Mouse (Mus musculus): ENCODE measurements around the gene Hoxd1. TPM values are rescaled to one million over a fixed set of nuclear protein-coding genes. Genes with fewer than 3 reads are reported as not detected.

Gene Hoxd1
- total and polyA plus RNA-seq, 2 experiments = not detected

DNA sequence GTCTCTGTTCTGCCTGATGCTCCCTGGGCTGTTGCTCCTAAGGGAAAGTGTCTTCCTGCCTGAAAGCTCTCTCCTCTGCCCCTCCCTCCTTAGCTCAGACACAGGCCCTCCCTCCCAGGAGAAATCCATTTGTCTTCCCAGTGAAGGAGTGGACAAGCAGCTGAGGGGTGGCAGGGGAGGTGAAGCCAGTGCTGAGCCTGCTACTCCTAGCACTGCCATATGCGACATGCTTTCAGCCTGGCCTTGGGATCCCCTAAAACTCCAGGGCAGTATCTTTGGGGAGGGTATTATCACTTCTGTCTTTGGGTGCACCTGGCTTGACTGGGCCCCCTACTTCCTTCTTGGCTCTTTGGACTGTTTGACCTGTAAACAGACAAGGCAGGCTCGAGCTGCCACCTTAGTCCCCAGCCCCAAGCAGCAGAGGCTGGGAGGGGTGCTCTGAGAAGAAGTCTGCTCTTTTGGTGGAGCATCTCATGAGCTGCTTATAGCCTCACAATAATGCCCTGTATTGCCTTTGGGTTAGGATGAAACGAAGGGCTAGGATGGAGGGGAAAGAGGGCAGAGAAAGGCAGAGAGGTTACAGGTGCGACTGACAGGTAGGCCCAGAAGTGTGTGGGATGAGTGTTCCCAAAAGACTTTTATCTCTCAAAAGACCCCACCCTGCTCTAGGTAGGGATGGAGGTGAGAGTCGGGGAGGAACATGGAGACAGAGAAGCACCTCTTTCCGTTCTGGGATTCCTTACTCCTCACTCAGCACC, 17.1 kb upstream of the Hoxd1 start:
- no peaks in the 10 kb centered on the region for H3K79me2 ChIP-seq (ENCODE audit: control insufficient read depth, insufficient read depth, low read length)
- H3K27ac ChIP-seq (replicated peaks; ENCODE audit: insufficient read depth, low read depth, low read length) = no peak overlapping the region
- H3K27me3 ChIP-seq (ENCODE audit: control insufficient read depth, insufficient read depth, low read length) = peaks cover 34% of the 10 kb centered on the region
- 5% methylated on average over 6 of the region's 6 CpGs for WGBS
- H3K9ac ChIP-seq (ENCODE audit: low read depth, low read length) = no peak overlapping the region
- no peaks in the 10 kb centered on the region for H3K4me1 ChIP-seq (ENCODE audit: control insufficient read depth, insufficient read depth, low read length)
- DNase-seq (ENCODE audit: extremely low read depth, low read depth, low spot score) = no peak
- no peaks in the 10 kb centered on the region for H3K36me3 ChIP-seq (ENCODE audit: control insufficient read depth, insufficient read depth, low read length)
- TF ChIP-seq CTCF (IDR thresholded peaks at IDR 0.05; ENCODE audit: low read depth, low read length) (no peak), POLR2A (IDR thresholded peaks at IDR 0.05; ENCODE audit: extremely low read depth, insufficient read depth, low read length) (no peak)
- no peak overlapping the region for H3K4me3 ChIP-seq (ENCODE audit: insufficient read depth, low read depth, low read length)

DNA sequence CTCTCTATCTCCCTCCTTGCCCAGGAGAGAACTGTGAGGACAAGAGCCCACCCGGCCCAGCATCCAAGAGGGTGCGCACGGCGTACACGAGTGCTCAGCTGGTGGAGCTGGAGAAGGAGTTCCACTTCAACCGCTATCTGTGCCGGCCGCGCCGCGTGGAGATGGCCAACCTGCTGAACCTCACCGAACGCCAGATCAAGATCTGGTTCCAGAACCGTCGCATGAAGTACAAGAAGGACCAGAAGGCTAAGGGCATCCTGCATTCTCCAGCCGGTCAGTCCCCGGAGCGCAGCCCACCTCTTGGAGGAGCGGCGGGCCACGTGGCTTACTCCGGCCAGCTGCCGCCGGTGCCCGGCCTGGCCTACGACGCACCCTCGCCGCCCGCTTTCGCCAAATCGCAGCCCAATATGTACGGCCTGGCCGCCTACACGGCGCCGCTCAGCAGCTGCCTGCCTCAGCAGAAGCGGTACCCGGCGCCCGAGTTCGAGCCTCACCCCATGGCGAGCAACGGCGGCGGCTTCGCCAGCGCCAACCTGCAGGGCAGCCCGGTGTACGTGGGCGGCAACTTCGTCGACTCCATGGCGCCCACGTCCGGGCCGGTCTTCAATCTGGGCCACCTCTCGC, 16.4 kb upstream of the Hoxd1 start:
- no peaks in the 10 kb centered on the region for H3K79me2 ChIP-seq (ENCODE audit: control insufficient read depth, insufficient read depth, low read length)
- H3K27ac ChIP-seq (replicated peaks; ENCODE audit: insufficient read depth, low read depth, low read length) = no peak overlapping the region
- 5% methylated on average over 58 of the region's 58 CpGs for WGBS
- H3K4me3 ChIP-seq (ENCODE audit: insufficient read depth, low read depth, low read length) = no peak overlapping the region
- H3K36me3 ChIP-seq (ENCODE audit: control insufficient read depth, insufficient read depth, low read length) = no peaks in the 10 kb centered on the region
- no peak overlapping the region for H3K9ac ChIP-seq (ENCODE audit: low read depth, low read length)
- no peaks in the 10 kb centered on the region for H3K4me1 ChIP-seq (ENCODE audit: control insufficient read depth, insufficient read depth, low read length)
- TF ChIP-seq CTCF (IDR thresholded peaks at IDR 0.05; ENCODE audit: low read depth, low read length) (no peak), POLR2A (IDR thresholded peaks at IDR 0.05; ENCODE audit: extremely low read depth, insufficient read depth, low read length) (no peak)
- no peak for DNase-seq (ENCODE audit: extremely low read depth, low read depth, low spot score)
- H3K27me3 ChIP-seq (ENCODE audit: control insufficient read depth, insufficient read depth, low read length) = peaks cover 34% of the 10 kb centered on the region

DNA sequence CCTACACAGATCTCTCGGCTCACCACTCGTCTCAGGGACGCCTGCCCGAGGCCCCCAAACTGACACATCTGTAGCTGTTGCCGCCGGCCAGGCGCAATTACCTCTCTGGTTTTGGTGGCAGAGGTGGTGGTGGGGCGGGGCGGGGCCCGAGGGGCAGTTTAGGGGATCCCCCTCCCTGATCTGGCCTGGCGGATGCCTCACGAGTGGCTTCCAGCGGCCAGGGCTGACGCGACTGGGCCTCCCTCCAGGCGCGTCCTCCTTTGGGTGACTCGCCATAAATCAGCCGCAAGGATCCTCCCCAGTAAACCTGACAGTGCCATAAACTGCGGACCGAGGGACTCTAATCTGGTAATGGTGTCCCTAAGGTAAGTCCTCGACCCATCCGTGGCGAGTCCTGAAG, 15.8 kb upstream of the Hoxd1 start:
- Histone ChIP-seq H3K4me1 (ENCODE audit: control insufficient read depth, insufficient read depth, low read length) (no peaks in the 10 kb centered on the region), H3K27ac (replicated peaks; ENCODE audit: insufficient read depth, low read depth, low read length) (no peak overlapping the region), H3K27me3 (ENCODE audit: control insufficient read depth, insufficient read depth, low read length) (peaks cover 38% of the 10 kb centered on the region), H3K9ac (ENCODE audit: low read depth, low read length) (no peak overlapping the region), H3K4me3 (ENCODE audit: insufficient read depth, low read depth, low read length) (no peak overlapping the region), H3K79me2 (ENCODE audit: control insufficient read depth, insufficient read depth, low read length) (no peaks in the 10 kb centered on the region), H3K36me3 (ENCODE audit: control insufficient read depth, insufficient read depth, low read length) (no peaks in the 10 kb centered on the region)
- DNase-seq (ENCODE audit: extremely low read depth, low read depth, low spot score) = no peak
- no peak for TF ChIP-seq POLR2A (IDR thresholded peaks at IDR 0.05; ENCODE audit: extremely low read depth, insufficient read depth, low read length)
- TF ChIP-seq CTCF (IDR thresholded peaks at IDR 0.05; ENCODE audit: low read depth, low read length) = no peak
- 4% methylated on average over 24 of the region's 24 CpGs for WGBS

DNA sequence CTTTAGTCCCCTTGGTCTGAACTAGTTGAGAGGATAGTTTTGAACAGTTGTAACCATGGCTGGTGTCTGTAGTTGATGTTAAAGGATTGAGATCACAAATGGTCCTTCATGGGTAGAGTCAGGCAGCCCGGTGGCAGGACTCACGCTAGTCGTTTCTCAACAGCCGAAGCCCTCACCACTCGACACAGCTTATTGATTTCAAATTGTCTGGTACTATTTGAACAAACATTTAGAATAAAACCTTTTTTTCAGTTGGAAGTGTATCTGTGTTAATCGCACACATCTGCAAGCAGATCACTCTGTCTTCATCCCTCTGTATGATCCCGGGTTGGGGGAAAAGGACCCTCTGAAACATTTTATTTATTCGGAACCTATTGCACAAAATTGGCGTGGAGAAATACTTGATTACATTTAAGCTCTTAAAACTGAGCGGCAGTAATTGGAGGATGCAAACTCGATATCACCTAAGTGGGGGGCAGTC, 15.1 kb upstream of the Hoxd1 start:
- no peak for DNase-seq (ENCODE audit: extremely low read depth, low read depth, low spot score)
- H3K27me3 ChIP-seq (ENCODE audit: control insufficient read depth, insufficient read depth, low read length) = peaks cover 43% of the 10 kb centered on the region
- H3K27ac ChIP-seq (replicated peaks; ENCODE audit: insufficient read depth, low read depth, low read length) = no peak overlapping the region
- H3K4me1 ChIP-seq (ENCODE audit: control insufficient read depth, insufficient read depth, low read length) = no peaks in the 10 kb centered on the region
- no peaks in the 10 kb centered on the region for H3K36me3 ChIP-seq (ENCODE audit: control insufficient read depth, insufficient read depth, low read length)
- H3K4me3 ChIP-seq (ENCODE audit: insufficient read depth, low read depth, low read length) = no peak overlapping the region
- WGBS = 14% methylated on average over 11 of the region's 11 CpGs
- TF ChIP-seq CTCF (IDR thresholded peaks at IDR 0.05; ENCODE audit: low read depth, low read length) = no peak
- no peak for TF ChIP-seq POLR2A (IDR thresholded peaks at IDR 0.05; ENCODE audit: extremely low read depth, insufficient read depth, low read length)
- H3K79me2 ChIP-seq (ENCODE audit: control insufficient read depth, insufficient read depth, low read length) = no peaks in the 10 kb centered on the region
- no peak overlapping the region for H3K9ac ChIP-seq (ENCODE audit: low read depth, low read length)

DNA sequence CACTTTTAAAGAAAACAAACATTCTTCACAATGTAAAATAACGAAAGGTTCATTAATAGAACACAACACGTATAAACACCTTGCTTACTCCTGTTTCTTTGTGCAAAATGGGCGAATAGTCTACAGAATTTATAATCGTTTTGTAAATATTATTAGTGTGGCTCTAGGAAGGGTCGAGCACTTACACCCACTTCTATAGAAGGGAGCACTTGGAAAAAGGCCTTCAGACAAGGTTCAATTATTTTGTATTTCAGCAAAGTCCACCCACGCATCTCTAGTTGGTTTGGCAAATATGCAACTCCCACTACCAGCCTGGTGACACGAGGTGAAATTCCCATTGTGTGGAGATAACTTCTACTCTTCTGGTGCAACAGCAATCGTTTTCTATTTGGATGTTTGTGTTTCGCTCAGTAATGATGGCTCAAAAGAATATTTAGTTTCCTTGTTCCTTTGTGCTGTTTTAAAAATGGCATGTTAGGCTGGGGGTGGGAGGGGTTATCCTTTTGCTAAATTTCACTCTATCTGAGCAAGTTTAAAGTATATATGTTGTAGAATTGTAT, 14.3 kb upstream of the Hoxd1 start:
- no peak overlapping the region for H3K9ac ChIP-seq (ENCODE audit: low read depth, low read length)
- 14% methylated on average over 9 of the region's 9 CpGs for WGBS
- H3K79me2 ChIP-seq (ENCODE audit: control insufficient read depth, insufficient read depth, low read length) = no peaks in the 10 kb centered on the region
- no peak overlapping the region for H3K27ac ChIP-seq (replicated peaks; ENCODE audit: insufficient read depth, low read depth, low read length)
- H3K36me3 ChIP-seq (ENCODE audit: control insufficient read depth, insufficient read depth, low read length) = no peaks in the 10 kb centered on the region
- H3K4me1 ChIP-seq (ENCODE audit: control insufficient read depth, insufficient read depth, low read length) = no peaks in the 10 kb centered on the region
- DNase-seq (ENCODE audit: extremely low read depth, low read depth, low spot score) = no peak
- H3K27me3 ChIP-seq (ENCODE audit: control insufficient read depth, insufficient read depth, low read length) = peaks cover 50% of the 10 kb centered on the region
- no peak for TF ChIP-seq POLR2A (IDR thresholded peaks at IDR 0.05; ENCODE audit: extremely low read depth, insufficient read depth, low read length)
- TF ChIP-seq CTCF (IDR thresholded peaks at IDR 0.05; ENCODE audit: low read depth, low read length) = no peak
- H3K4me3 ChIP-seq (ENCODE audit: insufficient read depth, low read depth, low read length) = no peak overlapping the region
